Mouse (Mus musculus): ENCODE data around the gene Ighmbp2. TPM values are rescaled to one million over a fixed set of nuclear protein-coding genes. Genes with fewer than 3 reads are reported as not detected.
A peak's percentile ranks its signal among the peaks of the same experiment; 100 is the strongest.

The Ighmbp2 gene
- polyA plus RNA-seq, 1 experiment from 2014 or later: 2.5 TPM

DNA sequence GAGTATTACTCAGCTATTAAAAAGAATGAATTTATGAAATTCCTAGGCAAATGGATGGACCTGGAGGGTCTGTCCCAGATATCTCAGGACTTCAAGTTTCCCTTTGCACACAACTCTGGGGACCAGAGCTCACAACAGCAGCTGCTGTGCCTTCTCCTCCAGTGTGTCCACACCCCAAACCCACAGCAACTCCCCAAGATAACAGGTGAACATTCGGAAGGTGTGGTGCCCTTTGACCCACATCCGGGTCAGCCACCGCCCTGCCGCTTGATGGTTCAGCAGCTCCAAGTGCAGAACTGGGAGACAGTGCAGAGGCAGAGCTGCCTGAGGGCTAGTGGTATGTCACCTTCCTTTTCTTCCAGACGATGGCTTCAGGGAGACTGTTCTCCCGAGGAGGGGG lies 12.4 kb upstream of the Ighmbp2 start:
- Histone ChIP-seq H3K4me1 (ENCODE audit: control insufficient read depth, low read depth, low read length) (no peaks in the 10 kb centered on the region), H3K27ac (ENCODE audit: low read length) (no peak overlapping the region), H3K9ac (ENCODE audit: low read depth, low read length) (no peak overlapping the region), H3K4me2 (ENCODE audit: low read depth, low read length) (no peak overlapping the region), H3K4me3 (ENCODE audit: low read depth, low read length) (no peak overlapping the region), H3K27me3 (ENCODE audit: control insufficient read depth, insufficient read depth, low read depth, low read length) (no peaks in the 10 kb centered on the region), H3K36me3 (ENCODE audit: control insufficient read depth, insufficient read depth) (no peaks in the 10 kb centered on the region), H3K9me3 (replicated peaks; ENCODE audit: control insufficient read depth, low read length) (no peaks in the 10 kb centered on the region)
- ATAC-seq (ENCODE audit: low read depth): no peak
- 68% methylated on average over 6 of the region's 6 CpGs for WGBS (ENCODE audit: insufficient replicate concordance)

DNA sequence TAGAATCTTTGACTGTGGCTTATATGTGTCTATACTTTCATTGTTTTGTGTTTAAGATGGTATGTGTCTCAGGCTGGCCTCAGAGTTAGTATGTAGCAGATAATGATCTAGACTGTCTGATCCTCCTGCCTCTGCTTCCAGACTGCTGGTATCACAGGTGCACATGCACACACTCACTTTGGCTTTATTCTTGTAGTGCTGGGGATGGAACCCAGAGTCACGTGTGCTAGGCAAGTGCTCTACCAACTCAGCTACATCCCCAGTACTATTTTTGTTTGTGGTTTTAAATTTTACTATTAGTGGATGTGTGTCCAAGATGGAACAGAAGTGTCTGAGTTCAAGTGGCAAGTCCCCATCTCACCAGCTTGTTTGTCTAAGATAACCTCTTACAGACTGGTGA lies 10.2 kb upstream of the Ighmbp2 start:
- Histone ChIP-seq H3K4me1 (ENCODE audit: control insufficient read depth, low read depth, low read length) (no peaks in the 10 kb centered on the region), H3K27ac (ENCODE audit: low read length) (no peak overlapping the region), H3K4me2 (ENCODE audit: low read depth, low read length) (no peak overlapping the region), H3K9ac (ENCODE audit: low read depth, low read length) (no peak overlapping the region), H3K36me3 (ENCODE audit: control insufficient read depth, insufficient read depth) (peaks cover 2% of the 10 kb centered on the region; the same call in 1 of the 2 replicates), H3K9me3 (replicated peaks; ENCODE audit: control insufficient read depth, low read length) (no peaks in the 10 kb centered on the region), H3K27me3 (ENCODE audit: control insufficient read depth, insufficient read depth, low read depth, low read length) (no peaks in the 10 kb centered on the region), H3K4me3 (ENCODE audit: low read depth, low read length) (no peak overlapping the region)
- no peak for ATAC-seq (ENCODE audit: low read depth)
- 58% methylated on average over 1 of the region's 1 CpGs for WGBS (ENCODE audit: insufficient replicate concordance)

DNA sequence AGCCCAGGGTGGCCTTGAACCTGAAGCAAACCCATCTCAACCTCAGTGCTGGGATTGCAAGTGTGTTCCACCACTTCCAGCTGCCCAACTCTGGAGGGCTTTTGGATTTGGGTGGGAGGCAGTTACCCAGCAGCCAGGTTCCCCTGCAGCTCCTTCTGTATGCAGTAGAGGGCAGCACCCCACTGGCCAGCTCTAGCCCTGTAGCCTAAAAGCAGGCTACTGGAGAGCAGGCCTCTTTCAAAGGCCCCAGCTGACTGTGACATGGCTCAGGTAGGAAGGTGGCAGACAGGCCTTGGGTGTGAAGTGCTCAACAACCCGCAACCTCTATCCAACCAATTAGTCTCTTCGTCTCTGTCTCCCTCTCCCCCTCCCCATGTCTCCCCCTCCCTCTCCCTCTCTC lies 9.2 kb upstream of the Ighmbp2 start:
- Histone ChIP-seq H3K9ac (ENCODE audit: low read depth, low read length) (no peak overlapping the region), H3K9me3 (replicated peaks; ENCODE audit: control insufficient read depth, low read length) (no peaks in the 10 kb centered on the region), H3K4me1 (ENCODE audit: control insufficient read depth, low read depth, low read length) (no peaks in the 10 kb centered on the region), H3K27me3 (ENCODE audit: control insufficient read depth, insufficient read depth, low read depth, low read length) (no peaks in the 10 kb centered on the region), H3K4me3 (ENCODE audit: low read depth, low read length) (no peak overlapping the region), H3K4me2 (ENCODE audit: low read depth, low read length) (no peak overlapping the region), H3K27ac (ENCODE audit: low read length) (no peak overlapping the region), H3K36me3 (ENCODE audit: control insufficient read depth, insufficient read depth) (peaks cover 2% of the 10 kb centered on the region; the same call in 1 of the 2 replicates)
- 85% methylated on average over 2 of the region's 2 CpGs for WGBS (ENCODE audit: insufficient replicate concordance)
- ATAC-seq (ENCODE audit: low read depth): peak; percentile 41; the same call in 1 of the 2 replicates

DNA sequence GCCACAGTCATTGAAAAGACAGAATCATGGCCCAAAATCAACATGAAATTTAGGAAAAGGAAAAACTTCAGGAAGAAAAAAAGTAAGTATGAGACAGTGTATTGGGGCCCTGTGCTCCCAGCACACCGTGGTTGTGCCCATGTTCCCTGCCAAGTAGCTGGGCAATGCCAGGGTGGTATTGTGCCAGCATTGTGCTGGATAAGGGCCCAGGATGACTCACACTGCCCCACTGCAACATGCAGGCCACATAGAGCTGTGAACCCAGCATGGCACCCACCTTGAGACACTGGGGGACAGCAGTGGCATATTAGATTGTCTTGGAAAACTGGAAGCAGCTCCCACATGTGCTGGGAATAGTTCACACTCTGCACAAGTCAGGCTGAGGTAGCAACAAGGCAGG lies 6.2 kb upstream of the Ighmbp2 start:
- H3K9ac ChIP-seq (ENCODE audit: low read depth, low read length): no peak overlapping the region

DNA sequence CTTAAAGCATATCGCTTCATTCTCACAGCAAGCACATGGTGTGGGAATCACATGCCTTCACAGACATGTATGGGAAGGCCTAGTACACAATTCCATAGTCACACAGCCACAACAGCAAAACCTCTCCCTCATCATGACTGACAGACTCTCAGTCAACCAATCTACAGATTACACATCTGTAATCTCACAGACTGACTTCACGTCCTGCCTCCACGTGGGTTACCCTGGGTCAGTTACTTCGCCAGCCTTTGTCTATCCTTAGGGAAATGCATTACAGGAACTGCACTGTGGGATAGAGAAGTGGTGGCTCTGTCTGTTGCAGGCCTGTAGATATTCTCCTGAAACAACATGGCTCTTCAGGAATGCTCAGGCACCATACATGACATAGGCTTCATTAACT lies 931 bp downstream of the Ighmbp2 start:
- Histone ChIP-seq H3K9ac (ENCODE audit: low read depth, low read length) (peak overlapping the region; percentile 77), H3K4me2 (ENCODE audit: low read depth, low read length) (peak overlapping the region; percentile 90), H3K27me3 (ENCODE audit: control insufficient read depth, insufficient read depth, low read depth, low read length) (no peaks in the 10 kb centered on the region), H3K4me3 (ENCODE audit: low read depth, low read length) (peak overlapping the region; percentile 92), H3K36me3 (ENCODE audit: control insufficient read depth, insufficient read depth) (peaks cover 2% of the 10 kb centered on the region; the same call in 1 of the 2 replicates), H3K27ac (ENCODE audit: low read length) (no peak overlapping the region), H3K9me3 (replicated peaks; ENCODE audit: control insufficient read depth, low read length) (no peaks in the 10 kb centered on the region), H3K4me1 (ENCODE audit: control insufficient read depth, low read depth, low read length) (peaks cover 12% of the 10 kb centered on the region)
- 39% methylated on average over 4 of the region's 4 CpGs for WGBS (ENCODE audit: insufficient replicate concordance)
- ATAC-seq (ENCODE audit: low read depth): no peak

More for the DNA sequence above, 6.2 kb upstream of the Ighmbp2 start:
- Histone ChIP-seq H3K4me1 (ENCODE audit: control insufficient read depth, low read depth, low read length) (no peaks in the 10 kb centered on the region; the same call in 1 of the 2 replicates), H3K4me2 (ENCODE audit: low read depth, low read length) (no peak overlapping the region), H3K36me3 (ENCODE audit: control insufficient read depth, insufficient read depth) (peaks cover 4% of the 10 kb centered on the region; the same call in 1 of the 2 replicates), H3K4me3 (ENCODE audit: low read depth, low read length) (no peak overlapping the region), H3K27me3 (ENCODE audit: control insufficient read depth, insufficient read depth, low read depth, low read length) (no peaks in the 10 kb centered on the region), H3K27ac (ENCODE audit: low read length) (no peak overlapping the region), H3K9me3 (replicated peaks; ENCODE audit: control insufficient read depth, low read length) (no peaks in the 10 kb centered on the region)
- WGBS (ENCODE audit: insufficient replicate concordance): 84% methylated on average over 1 of the region's 1 CpGs
- no peak for ATAC-seq (ENCODE audit: low read depth)

DNA sequence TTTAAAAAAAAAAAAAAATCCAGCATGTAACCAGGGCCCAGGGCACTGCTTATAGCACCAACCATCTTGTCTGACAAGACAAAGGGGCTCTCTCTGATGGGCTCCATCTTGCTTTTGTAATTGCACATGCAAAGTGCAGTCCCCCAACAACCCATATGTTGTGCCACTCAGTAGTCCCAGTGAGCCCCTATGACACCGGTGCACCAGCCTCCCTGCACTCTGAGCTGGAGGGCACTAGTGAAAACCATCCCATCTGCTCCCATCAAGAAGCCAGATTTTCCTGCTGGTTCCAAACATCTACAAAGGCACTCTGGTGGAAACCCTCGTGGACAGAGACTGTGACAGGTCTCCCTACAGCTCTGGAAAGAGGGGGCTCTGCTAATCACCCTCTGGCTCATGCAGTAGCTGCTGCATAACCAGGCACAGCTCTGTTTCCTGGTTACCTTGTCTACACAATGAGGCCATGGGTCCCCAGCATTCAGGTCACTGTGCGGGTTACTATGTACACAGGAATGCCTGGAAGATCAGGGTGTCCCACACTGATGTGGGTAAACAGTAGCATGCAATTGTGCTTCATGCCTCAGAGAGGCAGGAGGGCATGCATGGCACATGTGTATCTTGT lies 7.0 kb downstream of the Ighmbp2 start:
- H3K4me2 ChIP-seq (ENCODE audit: low read depth, low read length): no peak overlapping the region
- no peak overlapping the region for H3K4me3 ChIP-seq (ENCODE audit: low read depth, low read length)
- H3K27me3 ChIP-seq (ENCODE audit: control insufficient read depth, insufficient read depth, low read depth, low read length): no peaks in the 10 kb centered on the region
- ATAC-seq (ENCODE audit: low read depth): no peak
- H3K9me3 ChIP-seq (replicated peaks; ENCODE audit: control insufficient read depth, low read length): no peaks in the 10 kb centered on the region
- peaks cover 5% of the 10 kb centered on the region; the same call in 1 of the 2 replicates for H3K36me3 ChIP-seq (ENCODE audit: control insufficient read depth, insufficient read depth)
- no peak overlapping the region for H3K27ac ChIP-seq (ENCODE audit: low read length)
- 70% methylated on average over 3 of the region's 3 CpGs for WGBS (ENCODE audit: insufficient replicate concordance)
- no peaks in the 10 kb centered on the region for H3K4me1 ChIP-seq (ENCODE audit: control insufficient read depth, low read depth, low read length)
- no peak overlapping the region for H3K9ac ChIP-seq (ENCODE audit: low read depth, low read length)

DNA sequence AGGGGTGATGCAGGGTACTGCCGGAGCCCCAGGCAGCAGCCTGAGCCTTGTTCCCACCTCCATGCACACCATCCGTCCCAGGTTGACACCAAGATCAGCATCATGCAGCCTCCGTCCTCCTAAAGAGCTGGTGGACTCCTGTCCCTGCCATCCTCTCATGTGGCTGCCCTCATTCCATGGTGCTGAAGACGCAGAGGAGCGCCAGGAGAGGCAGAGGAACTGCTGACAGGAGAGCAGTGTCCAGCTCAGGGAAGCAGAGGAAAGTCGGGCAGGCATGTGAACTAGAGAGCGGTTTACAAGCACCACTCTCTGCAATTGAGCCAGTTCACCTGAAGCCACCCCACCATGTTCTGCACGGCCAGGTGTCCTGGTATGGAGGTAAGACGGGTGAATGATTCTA lies 9.5 kb downstream of the Ighmbp2 start:
- no peaks in the 10 kb centered on the region for H3K9me3 ChIP-seq (replicated peaks; ENCODE audit: control insufficient read depth, low read length)
- H3K4me2 ChIP-seq (ENCODE audit: low read depth, low read length): no peak overlapping the region
- no peak overlapping the region for H3K4me3 ChIP-seq (ENCODE audit: low read depth, low read length)
- no peak overlapping the region for H3K9ac ChIP-seq (ENCODE audit: low read depth, low read length)
- no peaks in the 10 kb centered on the region for H3K27me3 ChIP-seq (ENCODE audit: control insufficient read depth, insufficient read depth, low read depth, low read length)
- H3K27ac ChIP-seq (ENCODE audit: low read length): no peak overlapping the region
- WGBS (ENCODE audit: insufficient replicate concordance): 77% methylated on average over 9 of the region's 9 CpGs
- no peaks in the 10 kb centered on the region for H3K4me1 ChIP-seq (ENCODE audit: control insufficient read depth, low read depth, low read length)
- peaks cover 8% of the 10 kb centered on the region for H3K36me3 ChIP-seq (ENCODE audit: control insufficient read depth, insufficient read depth)
- no peak for ATAC-seq (ENCODE audit: low read depth)

DNA sequence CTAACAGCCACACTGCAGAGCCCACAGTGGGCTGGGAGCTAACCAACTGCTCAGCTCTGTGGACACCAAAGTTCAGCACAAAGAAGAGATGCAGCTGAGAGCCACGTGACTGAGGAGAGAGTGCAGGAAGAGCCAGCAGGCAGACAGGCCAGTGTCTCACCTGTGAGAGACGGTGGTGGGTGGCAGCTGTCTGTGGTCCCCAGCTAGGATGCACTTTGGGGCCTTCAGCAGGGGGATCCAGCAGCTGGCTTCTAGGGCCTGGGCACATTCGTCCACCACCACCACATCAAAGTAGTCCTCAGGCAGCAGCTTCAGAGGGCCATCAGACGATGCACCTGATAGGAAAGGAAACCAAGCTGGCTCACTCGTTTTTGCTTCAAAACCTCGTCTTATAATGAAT lies 11.5 kb downstream of the Ighmbp2 start:
- Histone ChIP-seq H3K4me2 (ENCODE audit: low read depth, low read length) (no peak overlapping the region), H3K27me3 (ENCODE audit: control insufficient read depth, insufficient read depth, low read depth, low read length) (no peaks in the 10 kb centered on the region), H3K36me3 (ENCODE audit: control insufficient read depth, insufficient read depth) (peaks cover 13% of the 10 kb centered on the region), H3K9ac (ENCODE audit: low read depth, low read length) (no peak overlapping the region), H3K9me3 (replicated peaks; ENCODE audit: control insufficient read depth, low read length) (no peaks in the 10 kb centered on the region), H3K4me3 (ENCODE audit: low read depth, low read length) (no peak overlapping the region), H3K27ac (ENCODE audit: low read length) (no peak overlapping the region), H3K4me1 (ENCODE audit: control insufficient read depth, low read depth, low read length) (no peaks in the 10 kb centered on the region)
- WGBS (ENCODE audit: insufficient replicate concordance): 70% methylated on average over 6 of the region's 6 CpGs
- no peak for ATAC-seq (ENCODE audit: low read depth)

- Histone ChIP-seq H3K9ac (ENCODE audit: low read depth, low read length) (no peak overlapping the region), H3K4me3 (ENCODE audit: low read depth, low read length) (no peak overlapping the region), H3K4me2 (ENCODE audit: low read depth, low read length) (no peak overlapping the region), H3K4me1 (ENCODE audit: control insufficient read depth, low read depth, low read length) (no peaks in the 10 kb centered on the region), H3K9me3 (replicated peaks; ENCODE audit: control insufficient read depth, low read length) (no peaks in the 10 kb centered on the region), H3K36me3 (ENCODE audit: control insufficient read depth, insufficient read depth) (peaks cover 13% of the 10 kb centered on the region), H3K27me3 (ENCODE audit: control insufficient read depth, insufficient read depth, low read depth, low read length) (no peaks in the 10 kb centered on the region), H3K27ac (ENCODE audit: low read length) (no peak overlapping the region)
- 79% methylated on average over 6 of the region's 6 CpGs for WGBS (ENCODE audit: insufficient replicate concordance)
- ATAC-seq (ENCODE audit: low read depth): no peak
Measured at GRCm38 (mm10) chr19:3269803-3270202, 13.0 kb downstream of the Ighmbp2 start.
